Mouse (Mus musculus) lung, adult 2 months (tissue): ENCODE measurements at regions not wholly inside any gene's neighbourhood (a gene's known extent, or its start where the extent isn't known, plus 50 kb on each side); places are given as distances from the start of the nearest gene placed in this dataset.
A peak's percentile ranks its signal among the peaks of the same experiment; 100 is the strongest.

Experiments
- DNase-seq: peaks from one replicate; pipeline ENCODE4 v3.0.0; 2022
- H3K4me1 ChIP-seq: fragments of 200-500 bp; 2 replicates; pipeline ENCODE4 v1.6.1; 2011; ENCODE audit warnings: low read length; ENCODE audit not compliant: control insufficient read depth, insufficient read depth
- H3K4me3 ChIP-seq: fragments of 200-500 bp; replicated peaks from 2 replicates; pipeline ENCODE3; 2011; ENCODE audit warnings: low read depth, mild to moderate bottlenecking, control low read depth, low read length; ENCODE audit errors: extremely low read depth
- CTCF ChIP-seq: fragments of 200-500 bp; IDR thresholded peaks from 2 replicates; pipeline ENCODE4 v1.5.1; 2011; ENCODE audit warnings: mild to moderate bottlenecking, low read length, control low read depth; ENCODE audit not compliant: insufficient read depth
- POLR2A ChIP-seq: fragments of 200-500 bp; IDR thresholded peaks from 2 replicates; pipeline ENCODE4 v1.6.1; 2011; ENCODE audit warnings: low read depth, mild to moderate bottlenecking, control low read depth, low read length, borderline replicate concordance; ENCODE audit errors: extremely low read depth
- WGBS: fragments of 180-500 bp; shearing (Covaris S2); methylation state at CpG from one replicate; pipeline ENCODE4 v1.1.7; 2018; 5-methylcytosine and 5-hydroxymethylcytosine counted together

- Histone ChIP-seq H3K4me3 (no peak overlapping the region), H3K4me1 (no peaks in the 10 kb centered on the region)
- DNase-seq = peak; percentile 23
- WGBS = 45% methylated on average over 2 of the region's 2 CpGs
- TF ChIP-seq POLR2A (no peak), CTCF (peak; percentile 83)
These were observed 130.4 kb downstream of the Usp46 start for GRCm38 (mm10) chr5:73937799-73938198.

- DNase-seq = no peak
- TF ChIP-seq POLR2A = no peak
- Histone ChIP-seq H3K4me1 (no peaks in the 10 kb centered on the region), H3K4me3 (no peak overlapping the region)
- 47% methylated on average over 4 of the region's 4 CpGs for WGBS
These were observed 129.8 kb downstream of the Usp46 start for GRCm38 (mm10) chr5:73938450-73938849.

GRCm38 (mm10) chr5:73942950-73943349 is 125.3 kb downstream of the Usp46 start:
- DNase-seq = no peak
- 53% methylated on average over 3 of the region's 3 CpGs for WGBS
- no peaks in the 10 kb centered on the region for H3K4me1 ChIP-seq
- no peak overlapping the region for H3K4me3 ChIP-seq
- TF ChIP-seq POLR2A (no peak), CTCF (no peak)

GRCm38 (mm10) chr5:73945671-73946070 is 122.6 kb downstream of the Usp46 start:
- DNase-seq = no peak
- TF ChIP-seq POLR2A = no peak
- no peak for TF ChIP-seq CTCF
- whole genome bisulfite sequencing = 86% methylated on average over 3 of the region's 3 CpGs
- Histone ChIP-seq H3K4me1 (no peaks in the 10 kb centered on the region), H3K4me3 (no peak overlapping the region)

GRCm38 (mm10) chr5:73946164-73946563 is 122.1 kb downstream of the Usp46 start:
- TF ChIP-seq CTCF = no peak
- TF ChIP-seq POLR2A = no peak
- no peak for DNase-seq
- 86% methylated on average over 6 of the region's 6 CpGs for WGBS

GRCm38 (mm10) chr5:73948031-73948899 is 120.0 kb downstream of the Usp46 start:
- WGBS = 81% methylated on average over 9 of the region's 9 CpGs
- TF ChIP-seq POLR2A (no peak), CTCF (no peak)
- Histone ChIP-seq H3K4me1 (no peaks in the 10 kb centered on the region), H3K4me3 (no peak overlapping the region)
- DNase-seq = no peak

More at GRCm38 (mm10) chr5:73946164-73946563, 122.1 kb downstream of the Usp46 start:
- Histone ChIP-seq H3K4me1 (no peaks in the 10 kb centered on the region), H3K4me3 (no peak overlapping the region)
